Mouse (Mus musculus): ENCODE measurements around the gene Zfp982.
"Not testable (repeated sequence)": the region's sequence is repeated elsewhere in the genome, so short reads cannot be mapped to it uniquely, and the experiment has no call there.

GRCm38 (mm10) chr4:147467207-147467606 lies 25.0 kb upstream of the Zfp982 start:
- TF ChIP-seq POLR2A (IDR thresholded peaks at IDR 0.05; ENCODE audit: borderline replicate concordance, insufficient read depth, low read length); CTCF (IDR thresholded peaks at IDR 0.05; ENCODE audit: borderline replicate concordance, insufficient read depth, low read depth, low read length): not testable (repeated sequence)

Data from cerebellum, adult 2 months (tissue).